Comparison of ENCODE assay signal across 26 mouse cellular contexts in genomic region chr4:40791176-40791575, GRCm38 (mm10).
"Had no signal": no experiment of that assay in that cellular context is flagged by ENCODE, and none has a peak within 500 bp of the region (broad histone marks: within the 10 kb centered on the region; RNA-seq: fewer than 3 reads in every experiment).

No protein-coding gene starts in this region.

- H3K4me1 ChIP-seq: heart, embryonic 13.5 days; heart, embryonic 15.5 days; hindbrain, embryonic 10.5 days; hindbrain, embryonic 12.5 days; intestine, embryonic 15.5 days; limb, embryonic 10.5 days; limb, embryonic 12.5 days; liver, embryonic 13.5 days; liver, embryonic 15.5 days had no signal

- H3K4me2 ChIP-seq: heart, embryonic 11.5 days; heart, embryonic 13.5 days; heart, embryonic 15.5 days; hindbrain, embryonic 12.5 days; hindbrain, embryonic 14.5 days; intestine, embryonic 15.5 days; limb, embryonic 12.5 days; liver, embryonic 11.5 days; liver, embryonic 13.5 days; liver, embryonic 15.5 days had no signal

- H3K4me3 ChIP-seq: heart, adult 2 months; heart, embryonic 13.5 days; heart, embryonic 15.5 days; hindbrain, embryonic 10.5 days; hindbrain, embryonic 12.5 days; intestine, embryonic 15.5 days; layer of hippocampus, adult 2 months; left cerebral cortex, adult 2 months; limb, embryonic 10.5 days; limb, embryonic 12.5 days; liver, embryonic 13.5 days; liver, embryonic 15.5 days had no signal

- H3K27ac ChIP-seq: heart, adult 2 months; heart, embryonic 13.5 days; heart, embryonic 15.5 days; hindbrain, embryonic 10.5 days; hindbrain, embryonic 12.5 days; hindbrain, embryonic 14.5 days; intestine, embryonic 15.5 days; layer of hippocampus, adult 2 months; left cerebral cortex, adult 2 months; limb, embryonic 10.5 days; limb, embryonic 12.5 days; liver, embryonic 13.5 days; liver, embryonic 15.5 days had no signal

- H3K27me3 ChIP-seq: heart, embryonic 13.5 days; heart, embryonic 15.5 days; hindbrain, embryonic 12.5 days; intestine, embryonic 15.5 days; limb, embryonic 12.5 days; liver, embryonic 13.5 days; liver, embryonic 15.5 days had no signal

- H3K9me3 ChIP-seq: heart, embryonic 15.5 days; hindbrain, embryonic 12.5 days; intestine, embryonic 15.5 days; limb, embryonic 10.5 days; limb, embryonic 12.5 days; liver, embryonic 13.5 days; liver, embryonic 15.5 days had no signal

- H3K36me3 ChIP-seq: heart, embryonic 15.5 days; hindbrain, embryonic 10.5 days; hindbrain, embryonic 12.5 days; intestine, embryonic 15.5 days; limb, embryonic 10.5 days; limb, embryonic 12.5 days; liver, embryonic 13.5 days; liver, embryonic 15.5 days had no signal

- DNase-seq: forebrain, postnatal 0 days; gastrocnemius, postnatal 14 days; gastrocnemius, postnatal 36 days; heart, adult 11 months; heart, adult 2 months; heart, postnatal 14 days; heart, postnatal 4 days; kidney, postnatal 10 days; liver; liver, embryonic 13.5 days had no signal

- H3K9ac ChIP-seq: forebrain, postnatal 0 days; heart, embryonic 13.5 days; heart, embryonic 15.5 days; hindbrain, embryonic 12.5 days; hindbrain, embryonic 14.5 days; intestine, embryonic 15.5 days; limb, embryonic 12.5 days; liver, embryonic 13.5 days; liver, embryonic 15.5 days had no signal

- ATAC-seq: forebrain, postnatal 0 days; hindbrain, embryonic 16.5 days; inflammation-experienced regulatory T-cells, adult 6 months; intestine, embryonic 15.5 days; intestine, postnatal 0 days had no signal
